Mouse (Mus musculus) midbrain, embryonic 14.5 days (tissue): ENCODE data around the gene Ifng. TPM values are rescaled to one million over a fixed set of nuclear protein-coding genes. Genes with fewer than 3 reads are reported as not detected.

ENCODE experiments used
- polyA plus RNA-seq: library from polyadenylated mRNA; unstranded; fragments of >200 nt; fragmentation: Nextera tagmentation; extraction: Ambion mirVana; gene quantifications from 2 replicates; pipeline ENCODE4 v1.2.1, GENCODE M21; 2014

Ifng gene
- polyA plus RNA-seq, 1 experiment from 2014 or later: not detected

Other genes with a start within 250 kb of the Ifng start
- not detected in 2 replicates for gene Il22, start 236.1 kb upstream of the Ifng start, polyA plus RNA-seq
- 0.21 and 0.34 TPM in 2 replicates for gene Gm32717, start 200.3 kb upstream of the Ifng start, polyA plus RNA-seq
- gene Gm32802, start 182.4 kb upstream of the Ifng start, polyA plus RNA-seq: 0.21 and 0.34 TPM in 2 replicates
- gene Iltifb, start 146.0 kb upstream of the Ifng start, polyA plus RNA-seq: 0.45 TPM in 1 of 2 replicates, not detected in the other
- not detected in 2 replicates for gene Gm9040, start 114.1 kb upstream of the Ifng start, polyA plus RNA-seq
- not detected in 2 replicates for gene Gm9044, start 108.6 kb upstream of the Ifng start, polyA plus RNA-seq
- not detected in 2 replicates for gene Gm9045, start 103.2 kb upstream of the Ifng start, polyA plus RNA-seq
- not detected in 2 replicates for gene Gm9046, start 97.8 kb upstream of the Ifng start, polyA plus RNA-seq
- not detected in 2 replicates for gene Gm9048, start 92.4 kb upstream of the Ifng start, polyA plus RNA-seq
- not detected in 2 replicates for gene Gm9049, start 86.9 kb upstream of the Ifng start, polyA plus RNA-seq